Mouse (Mus musculus) megakaryocyte, embryonic 14.5 days (primary cell): ENCODE results near the gene Lims1. TPM values are rescaled to one million over a fixed set of nuclear protein-coding genes. Genes with fewer than 3 reads are reported as not detected.

Experiments
- H3K27me3 ChIP-seq: replicated peaks from 2 replicates; pipeline ENCODE3; 2012; ENCODE audit warnings: inconsistent platforms
- H3K36me3 ChIP-seq: replicated peaks from 2 replicates; pipeline ENCODE3; 2012; ENCODE audit warnings: low read length, inconsistent platforms, mixed read lengths
- H3K4me1 ChIP-seq: 2 replicates; pipeline ENCODE4 v1.6.1; 2012; ENCODE audit warnings: inconsistent platforms
- H3K4me3 ChIP-seq: replicated peaks from 2 replicates; pipeline ENCODE3; 2012; ENCODE audit warnings: moderate library complexity, mild to moderate bottlenecking, inconsistent platforms
- H3K9me3 ChIP-seq: 2 replicates; pipeline ENCODE4 v1.6.1; 2012; ENCODE audit warnings: inconsistent platforms
- FLI1 ChIP-seq: IDR thresholded peaks from 2 replicates; pipeline ENCODE4 v1.6.1; 2012; ENCODE audit warnings: low read length, inconsistent platforms, mixed read lengths
- GATA1 ChIP-seq: IDR thresholded peaks from 3 replicates; pipeline ENCODE4 v1.6.1; 2012; ENCODE audit warnings: mixed read lengths, low read length, inconsistent platforms, borderline replicate concordance
- polyA plus RNA-seq: library from polyadenylated mRNA; stranded (reverse); fragments of >175 nt; gene quantifications from 2 replicates; pipeline ENCODE4 v1.2.3, GENCODE M21; 2012; ENCODE audit warnings: low replicate concordance; ENCODE audit not compliant: insufficient read depth

Lims1 gene
- polyA plus RNA-seq, 1 experiment, result 6.5 TPM

DNA sequence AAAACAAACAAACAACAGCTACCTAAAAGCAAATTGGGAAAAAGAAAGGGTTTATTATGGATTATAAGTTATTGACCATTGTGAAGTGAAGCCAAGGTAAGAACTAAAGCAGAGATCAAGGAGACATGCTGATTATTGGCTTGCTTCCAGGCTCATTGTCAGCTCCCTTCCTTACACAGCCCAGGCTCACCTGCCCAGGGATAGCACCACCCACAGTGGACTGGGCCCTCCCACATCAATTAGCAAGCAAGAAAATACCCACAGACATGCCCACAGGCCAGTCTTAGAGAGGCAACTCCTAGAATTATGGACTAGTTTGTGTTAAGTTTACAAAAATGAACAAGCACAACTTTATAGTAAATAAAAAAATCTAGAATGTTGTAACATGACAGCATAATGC lies 89.6 kb downstream of the Lims1 start:
- H3K4me1 ChIP-seq, result peaks cover 42% of the 10 kb centered on the region
- H3K9me3 ChIP-seq, result no peaks in the 10 kb centered on the region
- H3K4me3 ChIP-seq, result no peak overlapping the region
- TF ChIP-seq GATA1, result no peak
- no peak for TF ChIP-seq FLI1
- H3K27me3 ChIP-seq, result no peaks in the 10 kb centered on the region
- peaks cover 100% of the 10 kb centered on the region for H3K36me3 ChIP-seq

DNA sequence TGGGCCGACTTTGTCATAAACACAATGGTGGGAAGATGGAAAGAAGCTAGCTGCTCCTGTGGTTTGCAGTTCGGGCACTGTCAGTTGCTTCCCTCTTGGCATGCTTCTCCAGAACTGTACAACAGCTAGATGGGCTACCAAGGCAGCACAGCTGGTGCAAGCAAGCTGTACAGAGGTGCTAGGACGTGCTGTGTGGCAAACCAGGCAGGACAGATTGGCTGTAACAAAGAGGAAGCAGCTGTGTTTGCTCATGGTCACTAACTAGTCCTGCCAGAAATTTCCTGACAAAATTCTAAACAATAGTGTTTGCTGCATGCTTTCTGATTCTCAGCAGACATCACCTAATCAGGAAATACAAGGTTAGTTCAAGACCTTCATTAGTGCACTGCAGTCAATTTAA lies 93.4 kb downstream of the Lims1 start:
- Histone ChIP-seq H3K27me3 (no peaks in the 10 kb centered on the region), H3K4me1 (peaks cover 25% of the 10 kb centered on the region), H3K4me3 (no peak overlapping the region), H3K9me3 (no peaks in the 10 kb centered on the region), H3K36me3 (peaks cover 100% of the 10 kb centered on the region)
- TF ChIP-seq GATA1 (no peak), FLI1 (no peak)

GRCm38 (mm10) chr10:58418290-58418971 lies 95.2 kb downstream of the Lims1 start:
- no peak overlapping the region for H3K4me3 ChIP-seq
- peaks cover 25% of the 10 kb centered on the region for H3K4me1 ChIP-seq
- H3K36me3 ChIP-seq, result peaks cover 100% of the 10 kb centered on the region
- no peak for TF ChIP-seq FLI1
- no peak for TF ChIP-seq GATA1
- no peaks in the 10 kb centered on the region for H3K9me3 ChIP-seq
- H3K27me3 ChIP-seq, result no peaks in the 10 kb centered on the region

- TF ChIP-seq FLI1 (no peak), GATA1 (no peak)
- peaks cover 50% of the 10 kb centered on the region for H3K36me3 ChIP-seq
- H3K27me3 ChIP-seq, result no peaks in the 10 kb centered on the region
- H3K4me1 ChIP-seq, result peaks cover 38% of the 10 kb centered on the region
- no peak overlapping the region for H3K4me3 ChIP-seq
- no peaks in the 10 kb centered on the region for H3K9me3 ChIP-seq
Observed at GRCm38 (mm10) chr10:58427930-58428329, 104.7 kb downstream of the Lims1 start.

DNA sequence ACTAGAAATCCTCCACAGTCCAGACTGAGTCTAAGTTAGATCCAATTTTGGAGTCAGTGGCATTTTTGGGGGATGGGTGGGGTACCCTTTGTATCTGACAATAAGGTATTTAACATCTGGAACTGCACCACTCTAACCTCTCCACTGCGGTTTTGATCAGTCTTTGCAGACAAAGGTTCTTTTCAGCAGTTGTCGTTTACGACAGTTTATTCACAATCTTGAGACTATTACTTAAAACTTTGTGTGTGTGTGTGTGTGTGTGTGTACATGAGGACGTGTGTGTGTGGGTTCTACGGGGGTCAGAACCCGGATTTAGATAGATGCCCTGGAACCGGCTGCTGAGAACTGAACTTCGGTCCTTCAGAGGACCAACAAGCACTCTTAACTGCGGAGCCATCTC lies 122.6 kb downstream of the Lims1 start:
- Histone ChIP-seq H3K4me1 (peaks cover 23% of the 10 kb centered on the region), H3K27me3 (no peaks in the 10 kb centered on the region), H3K36me3 (peaks cover 2% of the 10 kb centered on the region), H3K4me3 (peak overlapping the region; percentile 94), H3K9me3 (no peaks in the 10 kb centered on the region)
- TF ChIP-seq GATA1, result no peak
- no peak for TF ChIP-seq FLI1

GRCm38 (mm10) chr10:58446384-58447279 lies 123.4 kb downstream of the Lims1 start, which contains the start of gene Ranbp2:
TSS of gene Ranbp2 (plus strand) at chr10:58446920.
- no peak for TF ChIP-seq GATA1
- TF ChIP-seq FLI1, result no peak
- peaks cover 2% of the 10 kb centered on the region for H3K36me3 ChIP-seq
- peak within 1 kb of the TSS; percentile 94 for H3K4me3 ChIP-seq
- H3K4me1 ChIP-seq, result peaks cover 28% of the 10 kb centered on the region
- no peaks in the 10 kb centered on the region for H3K27me3 ChIP-seq
- H3K9me3 ChIP-seq, result no peaks in the 10 kb centered on the region

- Histone ChIP-seq H3K27me3 (no peaks in the 10 kb centered on the region), H3K4me3 (peak overlapping the region; percentile 94), H3K9me3 (no peaks in the 10 kb centered on the region), H3K4me1 (peaks cover 32% of the 10 kb centered on the region), H3K36me3 (peaks cover 4% of the 10 kb centered on the region)
- no peak for TF ChIP-seq GATA1
- no peak for TF ChIP-seq FLI1
Observed at GRCm38 (mm10) chr10:58447280-58447781, 124.1 kb downstream of the Lims1 start.

GRCm38 (mm10) chr10:58451575-58451974 lies 128.3 kb downstream of the Lims1 start:
- Histone ChIP-seq H3K4me3 (peak overlapping the region; percentile 74), H3K27me3 (no peaks in the 10 kb centered on the region), H3K36me3 (peaks cover 47% of the 10 kb centered on the region), H3K9me3 (no peaks in the 10 kb centered on the region), H3K4me1 (peaks cover 30% of the 10 kb centered on the region)
- TF ChIP-seq FLI1 (no peak), GATA1 (no peak)

- TF ChIP-seq FLI1 (no peak), GATA1 (no peak)
- Histone ChIP-seq H3K27me3 (no peaks in the 10 kb centered on the region), H3K36me3 (peaks cover 52% of the 10 kb centered on the region), H3K4me3 (peak overlapping the region; percentile 64), H3K9me3 (no peaks in the 10 kb centered on the region), H3K4me1 (peaks cover 30% of the 10 kb centered on the region)
Observed at GRCm38 (mm10) chr10:58452185-58452584, 128.9 kb downstream of the Lims1 start.

GRCm38 (mm10) chr10:58459896-58460295 lies 136.6 kb downstream of the Lims1 start:
- H3K36me3 ChIP-seq, result peaks cover 94% of the 10 kb centered on the region
- TF ChIP-seq FLI1 (no peak), GATA1 (no peak)
- no peaks in the 10 kb centered on the region for H3K27me3 ChIP-seq
- H3K9me3 ChIP-seq, result no peaks in the 10 kb centered on the region
- H3K4me1 ChIP-seq, result no peaks in the 10 kb centered on the region; the same call in none of the 2 replicates
- H3K4me3 ChIP-seq, result no peak overlapping the region

Other genes with a start within 250 kb of the Lims1 start
- 0.16 TPM in 1 of 2 replicates, not detected in the other for gene AW822073, start 98.5 kb upstream of the Lims1 start, polyA plus RNA-seq
- gene Duxf3, start 90.8 kb upstream of the Lims1 start, polyA plus RNA-seq, result 0.12 and 2.4 TPM in 2 replicates
- not detected in 2 replicates for gene Gm4981, start 86.8 kb upstream of the Lims1 start, polyA plus RNA-seq
- 4.0 TPM in 1 of 2 replicates, not detected in the other for gene Gcc2, start 68.0 kb upstream of the Lims1 start, polyA plus RNA-seq
- gene Ranbp2, start 123.5 kb downstream of the Lims1 start, polyA plus RNA-seq, result 0.51 TPM in 1 of 2 replicates, not detected in the other
- 0.65 TPM in 1 of 2 replicates, not detected in the other for gene Ccdc138, start 174.5 kb downstream of the Lims1 start, polyA plus RNA-seq